Mouse (Mus musculus) lung, postnatal 0 days (tissue): Measurements from ENCODE around the gene Ssbp1.

Experiments used
- CTCF ChIP-seq: IDR thresholded peaks from 2 replicates; pipeline ENCODE4 v1.5.1; 2016; ENCODE audit warnings: antibody characterized with exemption, mild to moderate bottlenecking
- EP300 ChIP-seq: IDR thresholded peaks from 2 replicates; pipeline ENCODE4 v1.6.1; 2016; ENCODE audit warnings: antibody characterized with exemption, mild to moderate bottlenecking, control low read depth

- TF ChIP-seq CTCF = no peak
- TF ChIP-seq EP300 = no peak
Observed at GRCm38 (mm10) chr6:40443281-40443928, 27.7 kb upstream of the Ssbp1 start.
